Mouse (Mus musculus) granulocyte monocyte progenitor cell, adult 5-6 weeks (primary cell): ENCODE measurements around the gene Traf4. TPM values are rescaled to one million over a fixed set of nuclear protein-coding genes. Genes with fewer than 3 reads are reported as not detected.
A peak's percentile ranks its signal among the peaks of the same experiment; 100 is the strongest.
"Not testable (repeated sequence)": the region's sequence is repeated elsewhere in the genome, so short reads cannot be mapped to it uniquely, and the experiment has no call there.

Source experiments
- ATAC-seq: replicated peaks from 2 replicates; pipeline ENCODE4 v1.8.0; 2016; ENCODE audit warnings: mild to moderate bottlenecking, moderate TSS enrichment, inconsistent platforms; ENCODE audit not compliant: poor library complexity, severe bottlenecking
- total RNA-seq, 2 experiments: library from RNA; stranded (forward) in 1 of 2; stranded (reverse) in 1 of 2; fragments of 200-712, 200-1000 nt in 1 of 2; fragments of >200 nt in 1 of 2; fragmentation: Nextera tagmentation in 1 of 2; gene quantifications; 2 replicates each; pipeline ENCODE4 v1.2.3; 2014 to 2017

Gene Traf4
- 4.9 and 7.3 TPM in 2 replicates for total RNA-seq (2014; fragmentation: Nextera tagmentation)
- total RNA-seq (2017): 2.8 and 3.6 TPM in 2 replicates

- ATAC-seq: peak; percentile 66
These were observed at the start of gene Traf4 for GRCm38 (mm10) chr11:78164924-78165760. Gene Traf4 (minus strand): TSS chr11:78165589.

- ATAC-seq: peak; percentile 97
These were observed 47.9 kb upstream of the Traf4 start for GRCm38 (mm10) chr11:78213086-78213817.

- no peak for ATAC-seq
These were observed 46.1 kb upstream of the Traf4 start for GRCm38 (mm10) chr11:78211513-78211912.

GRCm38 (mm10) chr11:78210615-78211014 lies 45.2 kb upstream of the Traf4 start:
- no peak for ATAC-seq

GRCm38 (mm10) chr11:78209886-78210285 lies 44.5 kb upstream of the Traf4 start:
- no peak for ATAC-seq

- ATAC-seq: no peak
These were observed 41.8 kb upstream of the Traf4 start for GRCm38 (mm10) chr11:78207190-78207589.

- no peak for ATAC-seq
These were observed 40.2 kb upstream of the Traf4 start for GRCm38 (mm10) chr11:78205361-78206206.

- no peak for ATAC-seq
These were observed 38.9 kb upstream of the Traf4 start for GRCm38 (mm10) chr11:78204287-78204686.

GRCm38 (mm10) chr11:78202372-78202771 lies 37.0 kb upstream of the Traf4 start:
- ATAC-seq: no peak

GRCm38 (mm10) chr11:78195101-78195863 lies 29.9 kb upstream of the Traf4 start:
- ATAC-seq: no peak

GRCm38 (mm10) chr11:78194411-78195100 lies 29.2 kb upstream of the Traf4 start:
- ATAC-seq: peak; percentile 89

GRCm38 (mm10) chr11:78193113-78193512 lies 27.7 kb upstream of the Traf4 start, which contains the start of gene Proca1:
Gene Proca1 (plus strand): TSS chr11:78193392.
- ATAC-seq: no peak

- no peak for ATAC-seq
These were observed 24.7 kb upstream of the Traf4 start for GRCm38 (mm10) chr11:78190041-78190440.

- ATAC-seq: peak; percentile 53
These were observed 24.0 kb upstream of the Traf4 start for GRCm38 (mm10) chr11:78189234-78190040.

- peak; percentile 36 for ATAC-seq
These were observed 23.2 kb upstream of the Traf4 start, which contains the start of gene Rab34 for GRCm38 (mm10) chr11:78188331-78189233. Gene Rab34 (plus strand): TSS chr11:78188430.

GRCm38 (mm10) chr11:78184702-78185101 lies 19.3 kb upstream of the Traf4 start:
- ATAC-seq: not testable (repeated sequence)

- no peak for ATAC-seq
These were observed 18.6 kb upstream of the Traf4 start for GRCm38 (mm10) chr11:78183884-78184514.
